In genomic region chr12:110499225-110499992, GRCm38 (mm10) we compare ENCODE assay signal across 8 mouse cellular contexts. TPM values are rescaled to one million over a fixed set of nuclear protein-coding genes. Genes with fewer than 3 reads are reported as not detected.
DNase-seq lines count a peak whose midpoint lies in the region; ATAC-seq and TF ChIP-seq lines count a peak whose summit lies in the region.

No protein-coding gene starts in this region.

- peaks cover 0 to 28% of the 10 kb centered on the region in 2 experiments for H3K36me3 ChIP-seq in CH12.LX (replicated peaks in 1 of 2; ENCODE audit: control insufficient read depth in 1 of 2, insufficient read depth in 1 of 2, low read length in 1 of 2)
- H3K36me3 ChIP-seq in liver, embryonic 11.5 days (ENCODE audit: control insufficient read depth, insufficient read depth, low read length): no peaks in the 10 kb centered on the region

- DNase-seq in CH12.LX (ENCODE audit: extremely low read depth) (peak; percentile 59), ZHBTc4 (ENCODE audit: low read depth, low spot score) (peak; percentile 90)
- peak; percentile 48 for DNase-seq in heart, postnatal 4 days
- no peak for DNase-seq in liver, embryonic 11.5 days (ENCODE audit: low spot score)
- no peak for DNase-seq in adrenal gland, postnatal 4 days (ENCODE audit: low spot score in 2 of 2)
- no peak for DNase-seq in layer of hippocampus, adult 18-20 months (ENCODE audit: low spot score in 2 of 2)
- DNase-seq in left cerebral cortex, postnatal 36 days (ENCODE audit: low spot score in 2 of 2): no peak

- H3K79me2 ChIP-seq in CH12.LX (replicated peaks; ENCODE audit: control insufficient read depth, extremely low read depth, insufficient read depth, poor library complexity, severe bottlenecking): peaks cover 83% of the 10 kb centered on the region

- ATAC-seq in liver, embryonic 11.5 days (replicated peaks; ENCODE audit: low FRiP score): peak; percentile 64

- TF ChIP-seq RAD21 in CH12.LX (IDR thresholded peaks at IDR 0.05; ENCODE audit: low read depth, low read length): no peak

- peak overlapping the region; percentile 81 for H3K27ac ChIP-seq in CH12.LX (ENCODE audit: insufficient read depth, low read depth)
- peak overlapping the region; percentile 41 for H3K27ac ChIP-seq in liver, embryonic 11.5 days (ENCODE audit: low read depth, low read length)
- H3K27ac ChIP-seq in olfactory bulb, adult 2 months (ENCODE audit: insufficient read depth, low read depth, low read length): peak overlapping the region; percentile 4

- 42% methylated on average over 14 of the region's 14 CpGs for WGBS in liver, embryonic 11.5 days
- WGBS in olfactory bulb, adult 2 months: 77% methylated on average over 14 of the region's 14 CpGs

- H3K9ac ChIP-seq in CH12.LX (ENCODE audit: insufficient read depth, low read depth): peak overlapping the region; percentile 70
- peak overlapping the region; percentile 1; the same call in 1 of the 2 replicates for H3K9ac ChIP-seq in liver, embryonic 11.5 days (ENCODE audit: low read depth, low read length)

- in situ Hi-C loops in CH12.LX (cut with MboI; ENCODE audit: low pct_ligation_motif_present, low pct_unique_long_range_greater_than_20kb, low sequenced_read_pairs): no loop called here

- dilution Hi-C loops in CH12.LX (cut with MboI; ENCODE audit: extremely low pct_ligation_motif_present, extremely low pct_unique_long_range_greater_than_20kb, low sequenced_read_pairs): no loop called here

- TF ChIP-seq CTCF in CH12.LX (conservative IDR thresholded peaks at IDR 0.05 in 1 of 2, IDR thresholded peaks at IDR 0.05 in 1 of 2; ENCODE audit: low read depth in 2 of 2, low read length in 2 of 2): no peak
- no peak for TF ChIP-seq CTCF in olfactory bulb, adult 2 months (IDR thresholded peaks at IDR 0.05; ENCODE audit: insufficient read depth, low read depth, low read length)

- no peaks in the 10 kb centered on the region for H3K9me3 ChIP-seq in CH12.LX (replicated peaks; ENCODE audit: low read length)
- H3K9me3 ChIP-seq in liver, embryonic 11.5 days (ENCODE audit: control insufficient read depth, low read length): no peaks in the 10 kb centered on the region

- H3K4me2 ChIP-seq in CH12.LX (ENCODE audit: insufficient read depth, low read depth, poor library complexity, severe bottlenecking): peak overlapping the region; percentile 92
- peak overlapping the region; percentile 66 for H3K4me2 ChIP-seq in liver, embryonic 11.5 days

- H3K4me1 ChIP-seq in CH12.LX (ENCODE audit: control insufficient read depth in 1 of 2, insufficient read depth in 2 of 2): peaks cover 28 to 72% of the 10 kb centered on the region in 2 experiments
- H3K4me1 ChIP-seq in liver, embryonic 11.5 days (replicated peaks; ENCODE audit: control insufficient read depth, insufficient read depth, low read length): peaks cover 65% of the 10 kb centered on the region
- peaks cover 53% of the 10 kb centered on the region for H3K4me1 ChIP-seq in olfactory bulb, adult 2 months (ENCODE audit: control insufficient read depth, insufficient read depth, low read length)

- no peaks in the 10 kb centered on the region for H3K27me3 ChIP-seq in CH12.LX (replicated peaks)
- H3K27me3 ChIP-seq in liver, embryonic 11.5 days (replicated peaks; ENCODE audit: control insufficient read depth, insufficient read depth, low read length): no peaks in the 10 kb centered on the region

- peak; percentile 56 for TF ChIP-seq POLR2A in CH12.LX (IDR thresholded peaks at IDR 0.05; ENCODE audit: low read depth, low read length)
- no peak for TF ChIP-seq POLR2A in olfactory bulb, adult 2 months (IDR thresholded peaks at IDR 0.05; ENCODE audit: insufficient read depth, low read depth, low read length)

- H3K4me3 ChIP-seq in CH12.LX (replicated peaks in 1 of 3; ENCODE audit: low read depth in 2 of 3, low read length in 2 of 3, poor library complexity in 1 of 3): peak overlapping the region; percentile 38 to 62 (median 61)
- H3K4me3 ChIP-seq in liver, embryonic 11.5 days (ENCODE audit: low read depth, low read length): peak overlapping the region; percentile 22
- H3K4me3 ChIP-seq in olfactory bulb, adult 2 months (ENCODE audit: insufficient read depth, low read depth, low read length): no peak overlapping the region

- intact Hi-C loops in left cerebral cortex, postnatal 36 days (cut with DNase I): no loop called here

- TF ChIP-seq EP300 in CH12.LX (IDR thresholded peaks at IDR 0.05; ENCODE audit: low read length): no peak

TF ChIP-seq in CH12.LX, 34 proteins besides CTCF, POLR2A, EP300 and RAD21:
- no peak for TF ChIP-seq TCF12 (IDR thresholded peaks at IDR 0.05; ENCODE audit: low read depth, low read length)
- TF ChIP-seq NRF1 (IDR thresholded peaks at IDR 0.05; ENCODE audit: low read depth, low read length): peak; percentile 61; the same call in 1 of the 2 replicates
- TF ChIP-seq POLR2AphosphoS2 (IDR thresholded peaks at IDR 0.05; ENCODE audit: low read depth, low read length): no peak
- TF ChIP-seq ZC3H11A (IDR thresholded peaks at IDR 0.05; ENCODE audit: low read depth, low read length): no peak
- no peak for TF ChIP-seq USF1 (IDR thresholded peaks at IDR 0.05; ENCODE audit: low read depth, low read length)
- no peak for TF ChIP-seq SIN3A (IDR thresholded peaks at IDR 0.05; ENCODE audit: low read length)
- no peak for TF ChIP-seq ZMIZ1 (IDR thresholded peaks at IDR 0.05; ENCODE audit: low read depth, low read length)
- TF ChIP-seq IRF4 (IDR thresholded peaks at IDR 0.05; ENCODE audit: low read depth, low read length): no peak
- TF ChIP-seq NELFE (IDR thresholded peaks at IDR 0.05; ENCODE audit: low read depth, low read length): 0 out of 2 replicates have a peak, but pooled peaks have one; percentile 20
- no peak for TF ChIP-seq CHD1 (IDR thresholded peaks at IDR 0.05; ENCODE audit: low read depth, low read length)
- TF ChIP-seq MXI1 (IDR thresholded peaks at IDR 0.05; ENCODE audit: low read depth, low read length): no peak
- TF ChIP-seq ZNF384 (IDR thresholded peaks at IDR 0.05; ENCODE audit: low read depth, low read length): no peak
- TF ChIP-seq ELF1 (IDR thresholded peaks at IDR 0.05; ENCODE audit: low read depth, low read length): peak; percentile 73
- TF ChIP-seq TBP (conservative IDR thresholded peaks at IDR 0.05; ENCODE audit: low read depth, low read length): no peak

RNA-seq across cellular contexts. Expression of gene Ppp2r5c, which starts 52.5 kb away (rescaled TPM):
- total RNA-seq in CH12.LX (2012; rRNA removed) (67.2 and 71.6 TPM in 2 replicates), CH12.LX (2014; rRNA removed) (111 and 122 TPM in 2 replicates)
- polyA plus RNA-seq in CH12.LX (2012; ENCODE audit: insufficient read length, low read depth): 78.5 and 97.7 TPM in 2 replicates
- 100 to 1,000 TPM; 126 to 128 TPM for total RNA-seq in heart, postnatal 4 days (2021)
- polyA plus RNA-seq in liver, embryonic 11.5 days (2014; fragmentation: Nextera tagmentation; extraction: Ambion mirVana): 138 and 151 TPM in 2 replicates
- polyA plus RNA-seq in olfactory bulb, adult 2 months (2012; ENCODE audit: insufficient read depth, insufficient read length, low replicate concordance, missing spikeins): not detected in 2 replicates
- total RNA-seq in adrenal gland, postnatal 4 days (2021): 100 to 1,000 TPM; 150 to 153 TPM
- 100 to 1,000 TPM; 241 to 242 TPM for total RNA-seq in layer of hippocampus, adult 18-20 months (2021)
- 100 to 1,000 TPM; 270 to 283 TPM for total RNA-seq in left cerebral cortex, postnatal 36 days (2021)

Comparison
In these comparisons a context has a peak if more than half of its experiments do, and no peak if none do; other contexts are left out.
1. DNase-seq: peak in CH12.LX (single experiment), ZHBTc4 (single experiment) and heart, postnatal 4 days (single experiment); none in liver, embryonic 11.5 days (single experiment), adrenal gland, postnatal 4 days (0 of 2), layer of hippocampus, adult 18-20 months (0 of 2) and left cerebral cortex, postnatal 36 days (0 of 2).
2. H3K27ac ChIP-seq: peak in every context shown above with its lines; median percentile 81 in CH12.LX; 41 in liver, embryonic 11.5 days; 4 in olfactory bulb, adult 2 months.